Mouse (Mus musculus) heart, adult 2 months (tissue): Measurements from ENCODE around the gene Baz2a.

Experiments used
- EP300 ChIP-seq: fragments of 200-500 bp; IDR thresholded peaks from 2 replicates; pipeline ENCODE4 v1.6.1; 2011; ENCODE audit warnings: low read depth, low read length, control low read depth; ENCODE audit not compliant: insufficient read depth
- POLR2A ChIP-seq: fragments of 200-500 bp; IDR thresholded peaks from 2 replicates; pipeline ENCODE4 v1.6.1; 2011; ENCODE audit warnings: mild to moderate bottlenecking, low read depth, low read length, control low read depth; ENCODE audit not compliant: insufficient read depth

- TF ChIP-seq EP300 (no peak), POLR2A (no peak)
Measured at GRCm38 (mm10) chr10:128041636-128042035, 49.7 kb upstream of the Baz2a start.
